Mouse (Mus musculus): ENCODE measurements around the gene Crocc2.

DNA sequence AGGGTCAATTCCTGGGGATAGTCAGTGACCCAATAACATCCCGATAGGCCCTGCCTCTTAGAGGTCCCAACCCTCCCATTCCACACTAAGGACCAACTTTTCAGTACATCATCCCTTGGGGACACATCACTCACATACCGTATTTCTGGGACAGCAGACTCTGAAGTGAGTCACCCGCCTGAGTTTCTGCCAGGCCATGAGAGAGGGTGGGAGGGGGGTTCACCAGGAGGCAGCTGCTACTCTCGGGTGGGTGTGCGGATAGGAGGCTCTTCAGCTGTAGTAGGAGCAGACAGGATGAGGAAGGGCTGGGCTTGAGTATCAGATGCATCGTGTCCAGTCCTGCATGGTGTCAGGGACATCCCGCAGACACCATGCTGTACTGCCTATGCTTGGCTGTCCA lies 28.8 kb upstream of the Crocc2 start:
- TF ChIP-seq EP300 (IDR thresholded peaks at IDR 0.05; ENCODE audit: low read depth) (no peak), CTCF (IDR thresholded peaks at IDR 0.05; ENCODE audit: low read depth) (no peak)

Data from heart, postnatal 0 days (tissue).